Mouse (Mus musculus): ENCODE measurements at regions not wholly inside any gene's neighbourhood (a gene's known extent, or its start where the extent isn't known, plus 50 kb on each side); places are given as distances from the start of the nearest gene placed in this dataset.

DNA sequence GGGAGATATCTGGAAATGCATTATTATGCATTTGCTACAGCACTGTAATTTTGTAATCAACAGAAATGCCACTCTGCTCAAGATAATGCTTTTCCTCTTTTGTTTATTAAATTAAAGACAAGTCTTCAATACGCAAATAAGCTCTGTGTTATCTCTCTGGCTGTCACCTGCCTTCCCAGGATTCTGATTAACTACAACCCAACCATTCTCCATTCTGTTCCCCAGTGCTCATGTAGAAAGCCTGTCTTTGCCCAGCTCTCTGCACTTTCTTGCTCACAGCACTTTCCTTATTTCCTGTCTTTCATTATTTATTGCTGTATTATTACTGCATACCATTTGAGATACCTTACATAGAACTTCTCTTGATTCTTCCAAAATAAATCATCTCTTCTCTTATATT is 525.6 kb downstream of the Cd109 start:
- DNase-seq = no peak

DNA sequence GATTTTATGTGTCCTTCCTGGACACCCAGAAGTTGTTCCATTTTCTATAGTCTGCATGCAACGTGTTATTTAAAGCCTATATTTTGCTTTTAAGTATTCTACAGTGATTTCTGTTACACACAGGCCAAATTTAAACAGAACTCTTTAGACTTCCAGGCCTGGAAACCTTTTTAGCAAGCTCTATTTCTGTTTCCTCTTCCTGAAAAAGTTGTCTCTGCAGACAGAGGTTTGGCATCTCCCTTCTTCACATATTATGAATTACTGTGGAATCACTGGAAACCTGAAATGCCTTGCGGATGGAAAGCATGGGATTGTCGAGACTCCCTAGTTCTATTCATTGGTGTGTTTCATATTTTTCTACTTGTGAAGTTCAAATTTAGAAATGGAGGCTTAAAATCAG is 530.7 kb downstream of the Cd109 start:
- no peak for DNase-seq

- DNase-seq = no peak
These were observed 550.2 kb downstream of the Cd109 start for GRCm38 (mm10) chr9:79165596-79165995.

GRCm38 (mm10) chr9:79173036-79173435 is 545.6 kb downstream of the Col12a1 start:
- DNase-seq = no peak

- no peak for DNase-seq
These were observed 538.7 kb downstream of the Col12a1 start for GRCm38 (mm10) chr9:79179954-79180353.

DNA sequence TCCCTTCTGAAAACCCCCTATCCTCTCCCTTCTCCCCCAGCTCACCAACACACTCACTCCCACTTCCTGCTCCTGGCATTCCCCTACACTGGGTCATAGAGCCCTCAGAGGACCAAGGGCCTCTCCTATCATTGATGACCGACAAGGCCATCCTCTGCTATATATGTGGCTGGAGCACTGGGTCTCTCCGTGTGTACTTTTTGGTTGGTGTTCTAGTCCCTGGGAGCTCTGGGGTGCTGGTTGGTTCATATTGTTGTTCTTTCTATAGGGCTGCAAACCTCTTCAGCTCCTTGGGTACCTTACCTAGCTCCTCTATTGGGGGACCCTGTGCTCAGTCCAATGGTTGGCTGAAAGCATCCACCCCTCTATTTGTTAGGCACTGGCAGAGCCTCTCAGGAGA is 523.2 kb downstream of the Col12a1 start:
- DNase-seq = no peak

GRCm38 (mm10) chr9:79201755-79202154 is 516.9 kb downstream of the Col12a1 start:
- no peak for DNase-seq

GRCm38 (mm10) chr9:79213364-79213763 is 505.3 kb downstream of the Col12a1 start:
- DNase-seq = peak; percentile 18

- no peak for DNase-seq
These were observed 502.6 kb downstream of the Col12a1 start for GRCm38 (mm10) chr9:79215986-79216385.

DNA sequence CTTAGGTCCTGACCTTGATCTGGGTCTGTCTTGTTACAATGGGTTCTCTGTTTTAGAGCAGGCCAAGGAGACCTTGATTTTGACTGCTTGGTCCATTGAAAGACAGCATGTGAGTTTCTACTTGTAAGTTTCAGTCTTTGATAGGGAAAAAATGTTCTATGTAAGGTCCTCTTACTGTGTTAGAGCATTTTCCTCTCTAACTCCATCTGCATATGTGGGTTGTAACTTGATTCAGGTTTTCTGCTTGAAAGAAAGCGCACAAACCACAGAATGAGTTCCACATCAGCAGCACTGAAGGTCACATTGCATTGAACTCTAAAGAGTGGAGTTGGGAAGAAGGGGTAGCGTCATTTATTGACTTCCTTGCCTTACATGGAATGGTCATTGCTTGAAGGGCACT is 502.2 kb downstream of the Col12a1 start:
- DNase-seq = no peak

DNA sequence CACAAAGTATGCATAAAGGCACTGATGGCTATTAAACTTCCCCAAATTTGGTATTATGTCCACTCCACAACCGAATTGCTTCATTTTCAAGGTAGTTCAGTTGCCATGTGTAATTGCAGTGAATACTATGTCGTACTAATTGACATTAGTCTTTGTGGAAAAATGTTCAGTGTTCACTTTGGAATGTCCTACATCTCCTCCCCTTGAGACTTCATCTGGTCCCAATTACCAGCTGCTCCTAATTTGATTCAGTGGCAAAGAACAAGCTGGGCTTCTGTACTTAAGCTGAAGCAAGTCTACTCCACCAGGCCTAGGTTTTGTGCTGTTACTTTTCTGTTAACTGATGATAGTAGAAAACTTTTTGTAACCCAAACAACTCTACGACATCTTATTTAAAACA is 485.6 kb downstream of the Col12a1 start:
- no peak for DNase-seq

- DNase-seq = no peak
These were observed 484.9 kb downstream of the Col12a1 start for GRCm38 (mm10) chr9:79233751-79234150.

DNA sequence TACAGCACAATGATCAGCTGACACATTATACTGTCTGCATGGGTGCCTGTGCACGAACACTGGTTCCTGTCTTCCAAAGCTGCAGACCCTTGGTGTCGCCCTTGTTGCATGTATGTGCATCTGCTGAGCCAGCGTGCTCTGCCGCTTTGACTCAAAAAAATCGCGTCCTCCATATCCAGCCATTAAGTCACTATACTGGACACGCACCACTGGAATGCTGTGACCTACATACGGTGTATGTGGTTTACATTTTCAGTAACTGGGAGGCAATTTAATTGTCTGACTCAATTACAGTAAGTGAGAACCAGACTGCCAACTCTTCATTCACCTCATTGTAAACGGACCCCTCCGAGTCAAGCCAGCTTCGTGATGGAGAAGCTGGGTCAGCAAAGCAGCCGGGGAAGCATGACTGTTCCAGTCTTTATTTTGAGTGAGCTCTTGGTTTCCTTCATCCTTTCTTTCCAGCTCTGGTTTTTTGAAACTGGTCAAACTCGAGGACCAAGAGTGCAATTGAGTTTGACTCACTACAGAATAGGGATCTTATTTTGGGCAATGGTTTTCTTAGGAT is 448.9 kb downstream of the Col12a1 start:
- DNase-seq = no peak

DNA sequence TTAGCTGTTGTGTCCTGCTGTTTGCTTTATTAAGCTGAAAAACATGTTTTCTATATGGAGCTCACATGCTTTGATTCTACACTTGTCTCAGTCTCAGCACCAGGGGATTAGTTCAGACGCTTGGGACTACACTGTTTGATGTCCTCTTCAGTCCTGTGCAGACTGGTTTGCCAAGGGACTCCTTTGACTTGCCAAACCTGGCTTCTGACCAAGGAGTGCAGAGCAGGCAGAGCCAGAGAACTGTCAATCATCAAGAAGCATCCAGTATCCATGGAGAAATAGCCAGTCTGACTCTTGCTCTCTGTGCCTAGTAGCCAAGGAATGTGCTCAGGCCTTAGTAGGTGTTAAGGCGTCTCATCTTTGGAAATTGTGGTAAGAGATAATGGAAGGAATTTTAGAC is 448.4 kb downstream of the Col12a1 start:
- no peak for DNase-seq

DNA sequence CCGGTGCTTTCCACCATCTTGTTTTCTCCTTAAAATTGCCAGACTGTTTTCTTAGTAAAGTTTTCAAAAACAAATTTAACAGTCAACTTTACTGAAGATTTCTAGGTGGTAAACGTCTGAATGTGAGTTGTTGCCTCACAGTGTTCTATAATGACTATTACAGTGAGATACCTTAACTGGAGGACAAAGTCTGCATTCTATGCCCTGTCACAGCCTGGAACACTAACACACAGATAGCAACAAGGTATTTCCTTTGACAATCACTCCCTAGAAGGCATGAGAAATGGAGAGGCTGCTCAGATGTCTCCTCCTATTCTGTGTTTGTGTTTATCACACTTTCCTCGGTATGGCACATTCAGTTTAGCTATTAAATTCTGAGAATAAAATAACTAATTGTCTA is 430.8 kb downstream of the Col12a1 start:
- DNase-seq = no peak

GRCm38 (mm10) chr9:79295306-79295705 is 423.3 kb downstream of the Col12a1 start:
- DNase-seq = no peak

- no peak for DNase-seq
These were observed 417.1 kb downstream of the Col12a1 start for GRCm38 (mm10) chr9:79301580-79301979.

DNA sequence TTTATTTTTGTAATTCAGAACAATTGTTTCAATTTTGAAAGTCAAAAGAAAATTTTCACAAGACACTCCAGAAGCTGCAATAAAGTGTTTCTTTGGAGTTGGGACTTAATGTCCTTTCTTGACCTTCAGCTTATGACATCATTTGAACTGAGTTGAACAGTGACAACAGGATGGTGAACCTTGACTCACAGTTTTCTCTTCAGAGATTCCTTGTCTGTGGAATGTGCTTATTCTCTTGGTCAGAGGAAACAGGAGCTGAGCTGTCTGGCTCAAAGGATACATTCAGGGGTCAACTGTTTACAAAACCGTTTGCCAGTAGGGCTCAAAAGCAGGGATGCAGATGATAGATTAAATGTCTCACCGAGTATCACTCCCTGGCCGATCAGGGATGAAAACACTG is 408.0 kb downstream of the Col12a1 start:
- no peak for DNase-seq

DNA sequence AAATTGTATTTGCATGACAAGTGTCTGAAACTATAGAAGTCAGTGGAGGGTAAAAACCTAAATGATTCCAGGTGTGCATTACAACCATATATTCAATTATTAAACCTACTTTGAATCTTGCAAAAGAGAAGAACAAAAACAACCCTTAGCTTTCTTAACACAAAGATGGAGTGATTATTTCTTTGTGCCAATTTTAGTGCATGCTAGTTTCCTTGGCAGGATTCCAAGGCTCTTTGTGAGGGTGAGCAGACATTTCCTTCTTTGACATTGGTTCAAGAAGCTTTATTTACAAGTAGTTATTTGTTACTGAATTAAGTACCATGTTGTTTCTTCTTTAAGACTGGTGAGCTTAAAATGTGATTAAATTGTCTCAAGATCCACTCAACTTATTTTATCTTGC is 401.2 kb downstream of the Col12a1 start:
- no peak for DNase-seq

DNA sequence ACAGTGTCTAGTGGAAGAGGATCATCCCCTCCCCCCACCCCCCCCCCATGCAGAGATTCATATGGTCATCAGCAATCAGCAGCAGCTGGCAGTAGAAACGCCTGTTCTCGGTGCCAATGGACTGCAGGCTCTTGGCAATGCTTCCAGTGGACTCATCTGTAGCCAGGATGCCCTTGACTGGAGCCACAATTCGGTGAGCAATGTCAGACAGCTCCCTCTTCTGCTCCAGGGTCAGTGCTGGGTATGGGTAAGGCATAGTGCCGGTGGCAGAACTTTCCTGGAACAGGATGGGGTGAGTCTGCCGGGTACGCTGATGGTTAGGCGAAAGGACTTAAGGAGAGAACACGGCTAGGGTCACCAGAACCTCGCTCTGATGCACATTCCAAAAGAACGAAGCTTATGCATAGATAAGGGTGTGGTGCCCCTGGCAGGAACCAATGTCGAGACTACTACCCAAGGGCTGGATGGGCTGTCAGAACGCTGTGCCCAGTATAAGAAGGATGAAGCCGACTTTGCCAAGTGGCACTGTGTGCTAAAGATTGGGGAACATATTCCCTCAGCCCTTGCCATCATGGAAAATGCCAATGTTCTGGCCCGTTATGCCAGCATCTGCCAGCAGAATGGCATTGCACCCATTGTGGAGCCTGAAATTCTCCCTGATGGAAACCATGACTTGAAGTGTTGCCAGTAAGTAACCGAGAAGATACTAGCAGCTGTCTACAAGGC is 372.1 kb downstream of the Col12a1 start:
- peak; percentile 32 for DNase-seq

DNA sequence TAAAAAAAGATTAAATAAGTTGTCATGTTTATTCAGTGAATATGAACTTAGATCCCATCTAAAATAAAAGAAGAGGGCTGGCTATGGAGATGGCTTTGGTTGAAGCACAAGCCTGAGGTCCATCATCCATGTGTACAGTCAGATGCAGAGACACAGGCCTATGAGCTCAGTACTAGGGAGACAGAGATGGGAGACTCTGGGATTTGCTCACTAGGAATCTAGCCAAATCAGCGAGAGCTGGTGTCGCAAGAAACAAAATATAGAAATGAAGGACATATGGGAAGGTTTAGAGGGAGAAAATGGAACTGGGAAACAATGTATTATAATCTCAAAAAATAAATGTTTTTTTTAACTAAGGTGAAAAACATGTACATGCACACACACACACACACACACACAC is 326.6 kb downstream of the Col12a1 start:
- DNase-seq = no peak

- no peak for DNase-seq
These were observed 303.6 kb downstream of the Col12a1 start for GRCm38 (mm10) chr9:79414989-79415388.

DNA sequence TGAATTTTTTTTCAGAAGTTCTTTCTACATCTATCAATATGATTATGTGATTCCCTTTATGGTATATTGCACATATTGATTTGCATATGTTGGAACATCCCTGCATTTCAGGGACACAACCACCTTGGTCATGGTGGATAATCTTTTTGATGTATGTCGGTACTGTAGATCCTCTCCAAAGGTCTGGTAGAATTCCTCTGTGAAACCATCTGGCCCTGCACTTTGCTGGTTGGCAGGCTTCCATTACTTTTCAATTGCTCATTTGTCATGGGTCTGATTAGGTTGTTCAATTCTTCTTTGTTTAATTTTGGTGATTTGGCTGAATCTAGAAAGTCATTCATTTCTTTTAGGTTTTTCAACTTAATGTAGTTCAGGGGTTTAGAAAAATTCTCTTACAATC is 288.2 kb downstream of the Col12a1 start:
- DNase-seq = no peak

- DNase-seq = no peak
These were observed 281.0 kb downstream of the Col12a1 start for GRCm38 (mm10) chr9:79437636-79438035.
